Mouse (Mus musculus): ENCODE data around the gene Ralgps2. TPM values are rescaled to one million over a fixed set of nuclear protein-coding genes. Genes with fewer than 3 reads are reported as not detected.

Gene Ralgps2
- polyA plus RNA-seq, 1 experiment from 2014 or later = 41.3 TPM

- H3K27me3 ChIP-seq (replicated peaks) = no peaks in the 10 kb centered on the region
Measured at GRCm38 (mm10) chr1:156938705-156939242, 652 bp downstream of the Ralgps2 start.

GRCm38 (mm10) chr1:156937436-156937835 is 2.0 kb downstream of the Ralgps2 start:
- H3K4me1 ChIP-seq (replicated peaks) = 0 out of 2 replicates have a peak, but pooled peaks cover 2% of the 10 kb centered on the region
- no peaks in the 10 kb centered on the region for H3K27me3 ChIP-seq (replicated peaks)
- H3K9me3 ChIP-seq = no peaks in the 10 kb centered on the region
- no peak overlapping the region for H3K4me2 ChIP-seq (replicated peaks)
- H3K36me3 ChIP-seq = no peaks in the 10 kb centered on the region
- H3K27ac ChIP-seq = no peak overlapping the region
- WGBS = 85% methylated on average over 7 of the region's 7 CpGs
- ATAC-seq = no peak
- no peak overlapping the region for H3K9ac ChIP-seq
- H3K4me3 ChIP-seq (replicated peaks) = no peak overlapping the region

More at GRCm38 (mm10) chr1:156938705-156939242, 652 bp downstream of the Ralgps2 start:
- H3K4me3 ChIP-seq (replicated peaks) = peak overlapping the region; percentile 96
- peak overlapping the region; percentile 81 for H3K27ac ChIP-seq
- H3K4me2 ChIP-seq (replicated peaks) = peak overlapping the region; percentile 91
- peak overlapping the region; percentile 84 for H3K9ac ChIP-seq
- WGBS = under 1% methylated on average over 46 of the region's 51 CpGs
- H3K36me3 ChIP-seq = no peaks in the 10 kb centered on the region
- ATAC-seq = peak; percentile 76
- 0 out of 2 replicates have a peak, but pooled peaks cover 2% of the 10 kb centered on the region for H3K4me1 ChIP-seq (replicated peaks)
- H3K9me3 ChIP-seq = no peaks in the 10 kb centered on the region

- Histone ChIP-seq H3K4me1 (replicated peaks) (0 out of 2 replicates have a peak, but pooled peaks cover 2% of the 10 kb centered on the region), H3K4me3 (replicated peaks) (no peak overlapping the region), H3K9ac (no peak overlapping the region), H3K4me2 (replicated peaks) (no peak overlapping the region), H3K27me3 (replicated peaks) (no peaks in the 10 kb centered on the region), H3K36me3 (no peaks in the 10 kb centered on the region), H3K27ac (no peak overlapping the region), H3K9me3 (no peaks in the 10 kb centered on the region)
- WGBS = 91% methylated on average over 7 of the region's 7 CpGs
- ATAC-seq = no peak
Measured at GRCm38 (mm10) chr1:156933712-156934111, 5.7 kb downstream of the Ralgps2 start.

GRCm38 (mm10) chr1:156932036-156932774 is 7.2 kb downstream of the Ralgps2 start:
- no peak for ATAC-seq
- no peak overlapping the region for H3K4me2 ChIP-seq (replicated peaks)
- no peak overlapping the region for H3K27ac ChIP-seq
- no peaks in the 10 kb centered on the region for H3K27me3 ChIP-seq (replicated peaks)
- no peaks in the 10 kb centered on the region for H3K36me3 ChIP-seq
- H3K4me3 ChIP-seq (replicated peaks) = no peak overlapping the region
- H3K4me1 ChIP-seq (replicated peaks) = no peaks in the 10 kb centered on the region
- WGBS = 39% methylated on average over 3 of the region's 3 CpGs
- no peak overlapping the region for H3K9ac ChIP-seq
- H3K9me3 ChIP-seq = no peaks in the 10 kb centered on the region

GRCm38 (mm10) chr1:156931106-156931870 is 8.1 kb downstream of the Ralgps2 start:
- ATAC-seq = no peak
- H3K9ac ChIP-seq = no peak overlapping the region

DNA sequence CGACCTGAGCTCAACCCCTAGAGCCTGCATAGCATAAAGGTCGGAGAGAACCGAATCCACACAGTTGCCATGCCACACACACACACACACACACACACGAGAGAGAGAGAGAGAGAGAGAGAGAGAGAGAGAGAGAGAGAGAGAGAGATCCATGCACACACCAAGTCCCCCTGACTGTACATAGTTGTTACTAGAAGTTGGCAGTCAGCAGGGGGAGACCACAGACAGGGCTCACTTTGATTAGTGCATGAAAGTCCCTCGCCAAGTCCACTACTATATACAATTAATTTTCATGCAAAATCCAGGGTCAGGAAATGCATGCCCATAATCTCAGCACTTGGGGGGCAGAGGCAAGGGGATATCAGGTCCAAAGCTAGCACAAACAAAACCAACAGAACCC is 9.2 kb downstream of the Ralgps2 start:
- ATAC-seq = no peak
- H3K4me1 ChIP-seq (replicated peaks) = no peaks in the 10 kb centered on the region
- no peak overlapping the region for H3K4me2 ChIP-seq (replicated peaks)
- no peaks in the 10 kb centered on the region for H3K9me3 ChIP-seq
- H3K27ac ChIP-seq = no peak overlapping the region
- no peak overlapping the region for H3K9ac ChIP-seq
- no peaks in the 10 kb centered on the region for H3K36me3 ChIP-seq
- H3K27me3 ChIP-seq (replicated peaks) = no peaks in the 10 kb centered on the region
- no peak overlapping the region for H3K4me3 ChIP-seq (replicated peaks)
- 53% methylated on average over 5 of the region's 5 CpGs for WGBS

More at GRCm38 (mm10) chr1:156931106-156931870, 8.1 kb downstream of the Ralgps2 start:
- Histone ChIP-seq H3K27me3 (replicated peaks) (no peaks in the 10 kb centered on the region), H3K27ac (no peak overlapping the region), H3K36me3 (no peaks in the 10 kb centered on the region), H3K4me1 (replicated peaks) (no peaks in the 10 kb centered on the region), H3K4me2 (replicated peaks) (no peak overlapping the region), H3K4me3 (replicated peaks) (no peak overlapping the region), H3K9me3 (no peaks in the 10 kb centered on the region)
- WGBS = 64% methylated on average over 10 of the region's 10 CpGs

- Histone ChIP-seq H3K4me3 (replicated peaks) (no peak overlapping the region), H3K9ac (no peak overlapping the region), H3K27me3 (replicated peaks) (no peaks in the 10 kb centered on the region), H3K4me2 (replicated peaks) (no peak overlapping the region), H3K9me3 (no peaks in the 10 kb centered on the region), H3K36me3 (no peaks in the 10 kb centered on the region), H3K4me1 (replicated peaks) (no peaks in the 10 kb centered on the region), H3K27ac (no peak overlapping the region)
- 87% methylated on average over 4 of the region's 4 CpGs for WGBS
- no peak for ATAC-seq
Measured at GRCm38 (mm10) chr1:156928255-156928654, 11.2 kb downstream of the Ralgps2 start.

GRCm38 (mm10) chr1:156923511-156923910 is 15.9 kb downstream of the Ralgps2 start:
- no peak overlapping the region for H3K4me3 ChIP-seq (replicated peaks)
- ATAC-seq = no peak
- H3K4me2 ChIP-seq (replicated peaks) = no peak overlapping the region
- no peak overlapping the region for H3K9ac ChIP-seq
- H3K27me3 ChIP-seq (replicated peaks) = no peaks in the 10 kb centered on the region
- H3K36me3 ChIP-seq = no peaks in the 10 kb centered on the region
- H3K4me1 ChIP-seq (replicated peaks) = no peaks in the 10 kb centered on the region
- no peak overlapping the region for H3K27ac ChIP-seq
- no peaks in the 10 kb centered on the region for H3K9me3 ChIP-seq
- WGBS = 81% methylated on average over 1 of the region's 1 CpGs

GRCm38 (mm10) chr1:156922921-156923320 is 16.5 kb downstream of the Ralgps2 start:
- Histone ChIP-seq H3K4me1 (replicated peaks) (no peaks in the 10 kb centered on the region), H3K36me3 (no peaks in the 10 kb centered on the region), H3K4me3 (replicated peaks) (no peak overlapping the region), H3K27ac (no peak overlapping the region), H3K4me2 (replicated peaks) (no peak overlapping the region), H3K9me3 (no peaks in the 10 kb centered on the region), H3K9ac (no peak overlapping the region), H3K27me3 (replicated peaks) (no peaks in the 10 kb centered on the region)
- WGBS = 81% methylated on average over 6 of the region's 6 CpGs
- no peak for ATAC-seq

DNA sequence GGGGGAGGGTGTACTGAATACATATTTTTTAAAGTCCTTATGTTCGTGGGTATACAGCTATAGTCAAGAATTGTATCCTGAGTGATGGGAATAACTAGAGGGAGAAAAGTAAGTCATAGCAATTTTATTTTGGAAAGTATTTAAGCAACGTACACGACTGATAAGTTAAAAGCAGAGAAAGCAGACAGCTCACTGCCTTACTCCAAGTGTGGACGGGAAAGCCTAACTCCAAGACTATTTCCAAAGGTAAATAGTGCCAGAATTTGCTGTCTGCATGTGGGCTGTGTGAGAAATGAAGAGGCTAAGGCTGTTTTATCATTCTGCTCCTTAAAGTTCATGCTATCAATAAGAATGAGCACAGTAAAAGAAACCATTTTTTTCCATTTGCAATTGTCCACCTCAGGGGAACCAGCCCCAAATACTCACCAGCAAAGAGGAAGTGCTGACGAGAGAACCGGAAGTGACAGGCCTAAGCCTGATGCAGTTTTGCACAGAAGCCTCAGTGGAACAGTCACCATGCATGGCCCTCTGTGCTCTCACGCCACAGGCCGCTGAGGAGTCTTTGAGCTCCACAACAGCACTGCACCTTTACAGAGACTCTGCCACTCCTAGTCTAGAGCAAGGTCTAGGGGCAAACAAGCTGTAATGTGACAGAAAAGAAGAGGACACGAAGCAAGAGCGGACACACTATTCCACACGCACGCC is 18.0 kb downstream of the Ralgps2 start:
- ATAC-seq = no peak
- Histone ChIP-seq H3K27me3 (replicated peaks) (no peaks in the 10 kb centered on the region), H3K36me3 (no peaks in the 10 kb centered on the region), H3K27ac (no peak overlapping the region), H3K9me3 (no peaks in the 10 kb centered on the region), H3K9ac (no peak overlapping the region), H3K4me2 (replicated peaks) (no peak overlapping the region), H3K4me1 (replicated peaks) (no peaks in the 10 kb centered on the region), H3K4me3 (replicated peaks) (no peak overlapping the region)
- WGBS = 65% methylated on average over 12 of the region's 12 CpGs

- H3K9me3 ChIP-seq = no peaks in the 10 kb centered on the region
- 19% methylated on average over 3 of the region's 3 CpGs for WGBS
- no peaks in the 10 kb centered on the region for H3K27me3 ChIP-seq (replicated peaks)
- H3K4me2 ChIP-seq (replicated peaks) = no peak overlapping the region
- no peaks in the 10 kb centered on the region for H3K36me3 ChIP-seq
- no peak overlapping the region for H3K9ac ChIP-seq
- no peak overlapping the region for H3K4me3 ChIP-seq (replicated peaks)
- H3K4me1 ChIP-seq (replicated peaks) = no peaks in the 10 kb centered on the region
- no peak for ATAC-seq
- H3K27ac ChIP-seq = no peak overlapping the region
Measured at GRCm38 (mm10) chr1:156917460-156917859, 22.0 kb downstream of the Ralgps2 start.

DNA sequence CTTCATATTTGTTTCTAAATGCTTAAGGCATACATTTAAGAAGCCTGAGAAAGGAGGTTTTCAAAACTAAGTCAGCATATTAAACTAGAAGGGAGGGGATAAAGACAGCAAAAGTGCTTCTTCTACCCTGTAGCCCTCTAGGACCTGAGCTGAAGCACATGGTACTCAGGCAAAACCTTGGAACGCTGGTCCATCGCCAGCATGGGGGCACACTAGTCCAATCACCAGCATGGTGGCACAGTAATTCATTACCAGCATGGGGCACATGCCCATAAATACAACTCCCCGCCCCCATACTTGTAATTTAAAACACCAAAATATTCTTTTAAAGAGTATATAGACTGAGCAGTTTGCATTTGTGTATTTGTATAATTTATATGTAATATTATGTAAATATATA is 23.1 kb downstream of the Ralgps2 start:
- Histone ChIP-seq H3K27ac (no peak overlapping the region), H3K27me3 (replicated peaks) (no peaks in the 10 kb centered on the region), H3K9me3 (no peaks in the 10 kb centered on the region), H3K4me1 (replicated peaks) (no peaks in the 10 kb centered on the region), H3K36me3 (no peaks in the 10 kb centered on the region), H3K9ac (no peak overlapping the region), H3K4me3 (replicated peaks) (no peak overlapping the region), H3K4me2 (replicated peaks) (no peak overlapping the region)
- 57% methylated on average over 3 of the region's 3 CpGs for WGBS
- no peak for ATAC-seq

All from intestine, embryonic 15.5 days (tissue).